Mouse (Mus musculus) CH12.LX (cell line): ENCODE results near the gene Ift20. TPM values are rescaled to one million over a fixed set of nuclear protein-coding genes. Genes with fewer than 3 reads are reported as not detected.

Source experiments
- DNase-seq: peaks from one replicate; pipeline ENCODE4 v3.0.0-alpha.2; 2013; ENCODE audit errors: extremely low read depth
- H3K27ac ChIP-seq: 2 replicates; pipeline ENCODE4 v1.5.1; 2012; ENCODE audit warnings: low read depth, mild to moderate bottlenecking, control low read depth, moderate library complexity; ENCODE audit not compliant: insufficient read depth
- H3K27me3 ChIP-seq: replicated peaks from 2 replicates; pipeline ENCODE3; 2012; ENCODE audit warnings: inconsistent platforms
- H3K36me3 ChIP-seq, 2 experiments: replicated peaks in 1 of 2; 2 replicates each; pipeline versions ENCODE3 to v1.6.1; 2012; ENCODE audit warnings: inconsistent platforms in 1 of 2, low read length in 1 of 2, mild to moderate bottlenecking in 1 of 2, mixed read lengths in 1 of 2, moderate library complexity in 1 of 2; ENCODE audit not compliant: control insufficient read depth in 1 of 2, insufficient read depth in 1 of 2
- H3K4me1 ChIP-seq, 2 experiments: 2 replicates each; pipeline ENCODE4 v1.6.1; 2012; ENCODE audit warnings: inconsistent platforms in 1 of 2, moderate library complexity in 1 of 2; ENCODE audit not compliant: insufficient read depth in 2 of 2, control insufficient read depth in 1 of 2
- H3K4me2 ChIP-seq: 2 replicates; pipeline ENCODE4 v1.6.1; 2012; ENCODE audit warnings: low read depth, mild to moderate bottlenecking, control low read depth; ENCODE audit not compliant: poor library complexity, insufficient read depth, severe bottlenecking
- H3K4me3 ChIP-seq, 3 experiments: fragments of 150-350 bp in 1 of 3; sonication (generic) in 1 of 3; replicated peaks in 1 of 3; 2 replicates each; pipeline versions ENCODE3 to v1.5.1; 2011 to 2012; ENCODE audit warnings: low read depth in 2 of 3, low read length in 2 of 3, mild to moderate bottlenecking in 2 of 3, moderate library complexity in 2 of 3, control low read depth in 1 of 3, improper control_type of control experiment in 1 of 3, inconsistent platforms in 1 of 3, mixed read lengths in 1 of 3; ENCODE audit not compliant: poor library complexity in 1 of 3
- H3K79me2 ChIP-seq: replicated peaks from 2 replicates; pipeline ENCODE4 v1.6.1; 2012; ENCODE audit warnings: mild to moderate bottlenecking, moderate library complexity; ENCODE audit not compliant: control insufficient read depth, poor library complexity, insufficient read depth, severe bottlenecking; ENCODE audit errors: extremely low read depth
- H3K9ac ChIP-seq: 2 replicates; pipeline ENCODE4 v1.6.1; 2012; ENCODE audit warnings: low read depth, mild to moderate bottlenecking, control low read depth, moderate library complexity; ENCODE audit not compliant: insufficient read depth
- H3K9me3 ChIP-seq: replicated peaks from 2 replicates; pipeline ENCODE3; 2012; ENCODE audit warnings: low read length, inconsistent platforms, mixed read lengths
- BHLHE40 ChIP-seq: IDR thresholded peaks from 2 replicates; pipeline ENCODE4 v1.6.1; 2011; ENCODE audit warnings: mild to moderate bottlenecking, low read depth, low read length, improper control_type of control experiment
- CHD1 ChIP-seq: IDR thresholded peaks from 2 replicates; pipeline ENCODE4 v1.6.1; 2012; ENCODE audit warnings: low read depth, low read length, improper control_type of control experiment, inconsistent platforms
- CHD2 ChIP-seq: IDR thresholded peaks from 2 replicates; pipeline ENCODE4 v1.6.1; 2011; ENCODE audit warnings: low read length, improper control_type of control experiment
- ETS1 ChIP-seq: conservative IDR thresholded peaks from 2 replicates; pipeline ENCODE4 v1.6.1; 2012; ENCODE audit warnings: low read depth, mild to moderate bottlenecking, inconsistent platforms, low read length, improper control_type of control experiment, moderate library complexity
- GABPA ChIP-seq: IDR thresholded peaks from 2 replicates; pipeline ENCODE4 v1.6.1; 2012; ENCODE audit warnings: low read depth, low read length, improper control_type of control experiment, inconsistent platforms; ENCODE audit not compliant: insufficient replicate concordance
- IRF4 ChIP-seq: IDR thresholded peaks from 2 replicates; pipeline ENCODE4 v1.6.1; 2014; ENCODE audit warnings: low read depth, mild to moderate bottlenecking, inconsistent platforms, low read length, improper control_type of control experiment
- JUN ChIP-seq: IDR thresholded peaks from 2 replicates; pipeline ENCODE4 v1.6.1; 2011; ENCODE audit warnings: low read depth, mild to moderate bottlenecking, low read length, improper control_type of control experiment, moderate library complexity; ENCODE audit not compliant: insufficient read depth
- KAT2A ChIP-seq: IDR thresholded peaks from 2 replicates; pipeline ENCODE4 v1.6.1; 2012; ENCODE audit warnings: low read length, improper control_type of control experiment, inconsistent platforms; ENCODE audit not compliant: insufficient replicate concordance
- MAFK ChIP-seq: IDR thresholded peaks from 2 replicates; pipeline ENCODE4 v1.6.1; 2011; ENCODE audit warnings: low read length, improper control_type of control experiment; ENCODE audit not compliant: insufficient replicate concordance
- MAX ChIP-seq: IDR thresholded peaks from 2 replicates; pipeline ENCODE4 v1.6.1; 2011; ENCODE audit warnings: low read length, improper control_type of control experiment
- PAX5 ChIP-seq: IDR thresholded peaks from 2 replicates; pipeline ENCODE4 v1.6.1; 2012; ENCODE audit warnings: low read length, inconsistent platforms, mixed read lengths
- POLR2A ChIP-seq: IDR thresholded peaks from 2 replicates; pipeline ENCODE4 v1.6.1; 2011; ENCODE audit warnings: low read depth, mild to moderate bottlenecking, improper control_type of control experiment, low read length
- RAD21 ChIP-seq: IDR thresholded peaks from 2 replicates; pipeline ENCODE4 v1.6.1; 2011; ENCODE audit warnings: low read depth, mild to moderate bottlenecking, low read length, improper control_type of control experiment, moderate library complexity
- TCF12 ChIP-seq: IDR thresholded peaks from 2 replicates; pipeline ENCODE4 v1.6.1; 2014; ENCODE audit warnings: low read depth, mild to moderate bottlenecking, inconsistent platforms, low read length, improper control_type of control experiment
- UBTF ChIP-seq: IDR thresholded peaks from 2 replicates; pipeline ENCODE4 v1.6.1; 2012; ENCODE audit warnings: low read depth, mild to moderate bottlenecking, inconsistent platforms, low read length, improper control_type of control experiment, moderate library complexity
- USF2 ChIP-seq: conservative IDR thresholded peaks from 2 replicates; pipeline ENCODE4 v1.6.1; 2011; ENCODE audit warnings: low read depth, low read length, improper control_type of control experiment
- ZC3H11A ChIP-seq: IDR thresholded peaks from 2 replicates; pipeline ENCODE4 v1.6.1; 2012; ENCODE audit warnings: low read depth, mild to moderate bottlenecking, inconsistent platforms, low read length, improper control_type of control experiment
- ZKSCAN1 ChIP-seq: IDR thresholded peaks from 2 replicates; pipeline ENCODE4 v1.6.1; 2012; ENCODE audit warnings: low read depth, inconsistent platforms, low read length, improper control_type of control experiment, borderline replicate concordance
- dilution Hi-C: fragments of 300-500 bp; cut with MboI; formaldehyde crosslinking; loops from 2 replicates; pipeline ENCODE4 v1.14.3; 2020; ENCODE audit warnings: low sequenced_read_pairs; ENCODE audit not compliant: extremely low pct_unique_long_range_greater_than_20kb, extremely low pct_ligation_motif_present
- in situ Hi-C: fragments of 300-500 bp; cut with MboI; formaldehyde crosslinking; loops from 3 replicates; pipeline ENCODE4 v1.14.3; 2019; ENCODE audit warnings: low sequenced_read_pairs, low pct_ligation_motif_present, low pct_unique_long_range_greater_than_20kb, mixed read lengths
- polyA plus RNA-seq: library from polyadenylated mRNA; unstranded; fragments of >175 nt; gene quantifications from 2 replicates; pipeline ENCODE4 v1.2.1, GENCODE M21; 2012; ENCODE audit warnings: low read depth; ENCODE audit not compliant: insufficient read length
- total RNA-seq, 2 experiments: library from RNA; depleted of rRNA; stranded (reverse); fragments of 300-350 nt in 1 of 2; fragments of >200 nt in 1 of 2; gene quantifications; 2 replicates each; pipeline ENCODE4 v1.2.3; 2012 to 2014

The Ift20 gene
- total and polyA plus RNA-seq, 3 experiments = 124 to 151 (median 136) TPM

DNA sequence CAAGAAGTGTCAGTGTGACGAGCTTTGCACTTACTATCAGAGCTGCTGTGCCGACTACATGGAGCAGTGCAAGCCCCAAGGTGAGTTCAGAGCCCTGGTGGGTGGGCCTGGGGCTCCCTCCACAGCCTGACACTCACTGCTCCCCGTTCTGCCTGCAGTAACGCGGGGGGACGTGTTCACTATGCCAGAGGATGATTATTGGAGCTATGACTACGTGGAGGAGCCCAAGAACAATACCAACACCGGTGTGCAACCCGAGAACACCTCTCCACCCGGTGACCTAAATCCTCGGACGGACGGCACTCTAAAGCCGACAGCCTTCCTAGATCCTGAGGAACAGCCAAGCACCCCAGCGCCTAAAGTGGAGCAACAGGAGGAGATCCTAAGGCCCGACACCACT lies 36.6 kb upstream of the Ift20 start:
- H3K36me3 ChIP-seq = peaks cover 0 to 17% of the 10 kb centered on the region in 2 experiments
- H3K27me3 ChIP-seq = peaks cover 41% of the 10 kb centered on the region
- peaks cover 5 to 12% of the 10 kb centered on the region in 2 experiments for H3K4me1 ChIP-seq
- no peak overlapping the region for H3K4me2 ChIP-seq
- no peak overlapping the region for H3K9ac ChIP-seq
- no peak for DNase-seq
- in situ Hi-C loops (loop anchor here (5.0 kb wide), 1 partner anchor 37 kb away; no protein-coding TSS in a partner anchor), dilution Hi-C loops (no loop called here)
- no peak overlapping the region for H3K4me3 ChIP-seq
- H3K79me2 ChIP-seq = no peaks in the 10 kb centered on the region
- H3K27ac ChIP-seq = no peak overlapping the region
- H3K9me3 ChIP-seq = no peaks in the 10 kb centered on the region
- TF ChIP-seq CHD2 (no peak), IRF4 (no peak), PAX5 (no peak), ZC3H11A (no peak), TCF12 (no peak), JUN (no peak), CHD1 (no peak), UBTF (no peak), POLR2A (no peak), RAD21 (no peak), USF2 (no peak), MAX (no peak)

DNA sequence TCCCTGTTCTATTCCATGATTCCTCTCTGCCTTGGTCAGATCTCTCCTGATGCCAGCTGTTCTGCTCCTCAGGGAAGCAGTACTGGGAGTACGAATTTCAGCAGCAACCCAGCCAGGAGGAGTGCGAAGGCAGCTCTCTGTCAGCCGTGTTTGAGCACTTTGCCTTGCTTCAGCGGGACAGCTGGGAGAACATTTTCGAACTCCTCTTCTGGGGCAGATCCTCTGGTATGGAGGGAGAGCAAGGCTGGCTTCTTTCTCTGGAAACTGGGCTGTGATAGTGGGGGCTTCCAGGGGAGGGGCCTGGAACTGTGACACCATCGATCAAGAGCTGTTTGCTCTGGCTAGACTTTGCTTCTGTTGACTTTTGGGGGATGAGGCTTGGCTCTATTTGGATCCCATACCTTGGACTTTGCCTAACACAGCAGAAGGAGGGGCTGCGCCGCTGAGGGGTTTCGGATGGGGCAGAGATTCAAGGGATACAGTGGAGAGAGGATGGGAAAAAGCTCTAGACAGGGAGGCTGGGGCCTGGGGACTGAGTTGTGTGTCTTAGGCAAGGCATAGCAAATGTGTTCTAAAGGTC lies 35.4 kb upstream of the Ift20 start:
- Histone ChIP-seq H3K4me1 (peaks cover 5 to 12% of the 10 kb centered on the region in 2 experiments), H3K9me3 (no peaks in the 10 kb centered on the region), H3K4me3 (no peak overlapping the region), H3K36me3 (peaks cover 4 to 29% of the 10 kb centered on the region in 2 experiments), H3K4me2 (no peak overlapping the region), H3K9ac (no peak overlapping the region), H3K27ac (no peak overlapping the region), H3K27me3 (peaks cover 30% of the 10 kb centered on the region), H3K79me2 (no peaks in the 10 kb centered on the region)
- dilution Hi-C loops = no loop called here
- TF ChIP-seq JUN = no peak
- TF ChIP-seq ZKSCAN1 = no peak
- TF ChIP-seq UBTF = no peak
- no peak for TF ChIP-seq CHD1
- TF ChIP-seq KAT2A = no peak
- no peak for TF ChIP-seq TCF12
- TF ChIP-seq ETS1 = no peak
- TF ChIP-seq BHLHE40 = no peak
- TF ChIP-seq GABPA = no peak
- no peak for TF ChIP-seq MAFK
- no peak for TF ChIP-seq MAX
- no peak for DNase-seq
- in situ Hi-C loops = no loop called here
